Mouse (Mus musculus) ovary, adult 10 weeks (tissue): Measurements from ENCODE around the gene Dvl1. TPM values are rescaled to one million over a fixed set of nuclear protein-coding genes. Genes with fewer than 3 reads are reported as not detected.

ENCODE experiments used
- polyA plus RNA-seq: library from polyadenylated mRNA; stranded (reverse); fragments of 350-450 nt; fragmentation: Illumina TruSeq; extraction: RNeasy Lipid Tissue Mini Kit (QIAGEN cat#74804); gene quantifications from one replicate; pipeline ENCODE4 v1.2.3, GENCODE M21; 2014

Dvl1 gene
- polyA plus RNA-seq: 0.94 TPM

DNA sequence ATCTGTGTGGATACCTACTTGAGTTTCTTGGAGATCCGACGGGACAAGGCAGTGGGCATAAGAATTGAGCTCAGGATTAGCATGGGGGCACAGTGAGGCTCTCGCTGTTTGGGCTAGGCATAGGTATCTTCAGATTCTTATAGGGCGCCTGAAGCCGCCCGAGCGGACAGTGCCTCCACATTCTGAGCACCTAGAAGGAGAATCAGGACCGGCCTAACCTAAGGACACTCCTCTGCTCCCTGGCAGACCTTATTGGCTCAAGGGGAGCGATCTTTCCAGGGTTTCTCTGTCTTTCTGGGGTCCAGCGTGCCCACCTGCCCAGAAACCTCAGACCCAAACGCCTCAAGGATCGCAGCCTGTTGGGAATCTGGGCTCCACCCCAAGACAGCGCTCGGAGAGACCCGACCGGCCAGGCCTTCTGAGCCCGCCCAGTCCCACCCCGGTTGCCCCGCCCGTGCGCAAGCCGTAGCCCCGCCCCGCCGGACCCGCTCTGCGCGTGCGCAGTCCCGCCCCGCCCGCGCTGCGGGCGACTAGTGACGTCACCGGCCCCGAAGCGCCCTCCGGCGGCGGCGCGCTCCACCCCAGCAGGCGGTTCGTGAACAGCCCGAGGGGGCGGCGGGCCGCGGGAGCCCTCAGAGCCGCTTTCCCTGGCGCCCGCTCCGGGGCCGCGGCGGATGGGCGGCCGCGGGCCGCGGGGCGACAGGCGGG lies at the start of gene Dvl1:
TSS of gene Dvl1 (plus strand) at position 532 of the 708 bp plus-strand sequence.

DNA sequence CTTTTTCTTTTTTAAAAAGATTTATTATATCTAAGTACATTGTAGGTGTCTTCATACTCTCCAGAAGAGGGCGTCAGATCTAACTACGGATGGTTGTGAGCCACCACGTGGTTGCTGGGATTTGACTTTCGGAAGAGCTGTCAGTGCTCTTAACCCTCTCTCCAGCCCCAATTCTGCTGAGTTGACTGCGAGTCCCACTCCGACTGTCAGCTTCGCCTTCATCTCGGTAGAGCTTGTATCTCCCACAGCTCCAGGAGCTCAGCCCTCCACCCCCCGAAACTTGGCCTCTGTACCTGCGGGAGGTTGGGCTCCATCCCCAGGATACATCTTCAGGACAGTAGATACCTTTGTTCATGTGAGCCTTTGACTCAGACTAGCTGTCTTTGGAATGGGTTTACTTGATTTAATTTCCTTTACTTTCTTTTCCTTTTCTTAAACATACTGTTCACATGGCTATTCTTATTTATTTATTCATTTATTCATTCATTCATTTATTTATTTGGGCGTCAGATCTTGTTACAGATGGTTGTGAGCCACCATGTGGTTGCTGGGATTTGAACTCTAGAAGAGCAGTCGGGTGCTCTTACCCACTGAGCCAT lies 44.4 kb upstream of the Dvl1 start, which contains the start of gene Mrpl20:
TSS of gene Mrpl20 (plus strand) at position 138 of the 599 bp plus-strand sequence.

DNA sequence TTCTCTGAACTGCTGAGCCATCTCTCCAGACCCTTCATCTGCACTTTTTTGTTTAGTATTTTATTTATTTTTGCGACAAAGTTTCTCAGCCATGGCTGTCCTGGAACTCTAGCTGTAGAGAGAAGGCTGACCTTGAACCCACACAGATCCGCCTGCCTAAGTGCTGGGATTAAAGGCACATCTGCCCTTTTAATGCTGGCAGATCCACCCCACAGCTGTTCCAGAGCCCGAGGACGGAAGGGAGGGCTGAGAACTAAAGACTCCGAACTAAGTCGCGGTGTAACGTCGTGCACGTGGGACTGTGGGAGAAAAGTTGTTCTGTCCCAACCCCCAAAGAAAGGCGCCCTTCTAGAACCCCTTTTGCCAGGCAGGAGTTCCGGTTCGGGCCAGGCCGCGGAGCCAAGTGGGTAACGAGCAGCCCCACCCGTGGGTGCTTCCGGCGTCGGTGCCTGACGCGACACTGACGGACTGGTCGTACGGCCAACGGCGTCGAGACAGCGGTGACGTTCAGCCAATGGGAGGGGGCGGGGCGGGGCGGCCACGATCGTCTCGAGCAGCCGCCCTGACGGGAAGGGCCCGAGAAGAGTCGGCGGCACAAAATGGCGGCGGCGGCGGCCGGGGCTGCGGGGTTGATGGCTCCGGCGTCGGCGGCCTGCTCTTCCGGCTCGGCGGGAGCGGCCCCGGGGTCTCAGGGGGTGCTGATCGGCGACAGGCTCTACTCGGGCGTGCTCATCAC lies 35.1 kb upstream of the Dvl1 start, which contains the start of gene Ccnl2:
TSS of gene Ccnl2 (plus strand) at position 561 of the 736 bp plus-strand sequence.

DNA sequence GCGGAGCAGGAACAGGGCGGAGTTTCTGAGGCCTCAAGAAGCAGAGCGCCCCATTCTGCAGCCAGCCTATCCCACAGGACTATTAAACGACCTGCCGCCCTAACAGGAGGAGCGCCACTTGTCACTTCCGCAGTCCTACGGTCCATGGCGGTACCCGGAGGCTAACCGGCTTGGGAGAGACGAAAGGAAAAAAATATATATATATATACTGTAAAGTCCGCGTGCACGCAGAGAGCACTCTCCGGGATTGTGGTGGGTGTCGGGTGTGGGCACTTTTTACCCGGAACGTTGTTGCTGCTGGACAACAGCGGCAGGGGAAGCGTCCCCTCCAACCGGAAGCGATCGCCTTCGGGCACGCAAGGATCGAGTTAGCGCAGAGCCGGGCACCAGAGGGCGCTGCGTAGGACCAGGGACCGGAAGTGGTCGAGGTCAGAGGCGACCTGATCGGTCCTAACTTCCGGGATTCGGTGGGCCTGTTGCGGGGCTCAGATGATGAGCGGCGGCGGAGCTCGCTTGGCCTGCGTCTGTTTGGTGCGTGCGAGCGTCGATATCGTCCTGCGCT lies 15.9 kb upstream of the Dvl1 start, which contains the start of gene Aurkaip1:
TSS of gene Aurkaip1 (plus strand) at position 68 of the 562 bp plus-strand sequence.

DNA sequence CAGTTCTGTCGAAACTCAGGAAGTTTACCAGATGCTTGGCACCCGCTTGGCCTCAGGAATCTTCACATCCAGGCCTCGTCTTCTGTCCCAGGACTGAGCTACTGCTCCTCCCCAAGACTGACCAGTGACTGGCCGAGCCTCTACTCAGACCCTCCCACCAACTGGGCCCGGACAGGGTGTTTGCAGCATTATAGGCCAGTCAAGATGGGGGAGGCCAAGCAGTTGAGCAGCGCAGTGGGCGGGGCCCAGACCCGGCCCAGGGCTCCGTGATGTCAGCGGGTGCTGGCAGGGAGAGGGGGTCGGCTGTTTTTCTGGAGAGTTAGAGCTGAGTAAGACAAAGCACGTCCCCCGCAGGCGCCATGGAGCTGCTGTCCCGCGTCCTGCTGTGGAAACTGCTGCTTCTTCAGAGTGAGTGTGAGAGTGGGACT lies 7.7 kb upstream of the Dvl1 start, which contains the start of gene Mxra8:
TSS of gene Mxra8 (plus strand) at position 198 of the 428 bp plus-strand sequence.

DNA sequence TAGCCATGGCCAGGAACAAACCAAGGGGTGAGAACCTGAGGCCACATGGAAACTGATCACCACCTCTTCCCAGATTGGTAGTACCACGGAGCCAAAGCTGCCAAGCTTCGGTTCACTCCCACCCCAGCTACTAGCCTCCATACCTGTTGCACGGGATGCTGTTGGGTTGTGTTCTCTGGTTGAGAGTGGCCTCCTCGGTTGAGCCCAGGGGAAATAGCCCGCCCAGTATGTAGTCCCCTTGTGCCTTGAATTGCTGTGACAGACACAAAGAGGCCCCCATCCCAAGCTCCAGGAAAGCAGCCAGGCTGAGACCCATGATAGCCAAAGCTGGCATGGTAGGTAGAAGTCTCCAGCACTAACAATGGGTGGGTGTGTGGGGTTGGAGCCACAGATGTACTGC lies 15.8 kb downstream of the Dvl1 start, which contains the start of gene Tas1r3:
TSS of gene Tas1r3 (minus strand) at position 362 of the 400 bp plus-strand sequence.

DNA sequence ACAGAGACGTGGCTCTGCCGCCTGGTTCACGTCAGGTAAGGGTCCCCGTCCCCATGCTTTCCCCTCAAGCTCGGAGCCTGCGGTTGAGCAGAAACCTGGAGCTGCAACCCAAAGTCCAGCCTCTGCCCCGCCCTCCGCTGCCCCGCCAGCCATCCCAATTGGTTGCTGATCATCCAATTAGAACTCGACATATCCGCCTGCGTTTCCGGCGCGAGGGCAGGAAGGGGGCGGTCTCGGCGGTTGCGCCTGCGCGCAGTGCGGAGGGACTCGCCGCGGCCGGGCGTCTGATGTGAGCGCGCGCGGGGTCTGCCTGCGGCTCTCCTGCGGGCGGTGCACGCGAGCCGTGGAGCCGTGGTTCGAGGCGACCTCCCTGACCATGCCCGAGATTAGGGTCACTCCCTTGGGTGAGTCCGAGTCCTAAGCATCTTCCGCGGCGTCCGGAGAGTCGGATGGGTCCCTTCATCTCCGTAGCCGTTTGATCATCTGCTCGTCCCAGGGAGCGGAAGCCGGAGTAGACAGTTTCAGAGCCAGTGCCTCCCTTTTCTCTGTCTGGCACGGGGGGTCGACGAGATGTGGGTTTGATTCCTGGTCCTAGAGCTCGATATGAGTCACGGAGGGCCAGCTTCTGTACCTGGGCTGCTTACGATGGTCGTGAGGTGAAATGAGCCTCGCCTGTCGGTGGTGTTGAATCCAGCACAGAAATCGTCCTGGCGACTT lies 22.3 kb downstream of the Dvl1 start, which contains the start of the genes Cptp and Ints11:
TSS of gene Cptp (minus strand) at position 124 of the 717 bp plus-strand sequence.
TSS of gene Ints11 (plus strand) at position 230 of the 717 bp plus-strand sequence.

DNA sequence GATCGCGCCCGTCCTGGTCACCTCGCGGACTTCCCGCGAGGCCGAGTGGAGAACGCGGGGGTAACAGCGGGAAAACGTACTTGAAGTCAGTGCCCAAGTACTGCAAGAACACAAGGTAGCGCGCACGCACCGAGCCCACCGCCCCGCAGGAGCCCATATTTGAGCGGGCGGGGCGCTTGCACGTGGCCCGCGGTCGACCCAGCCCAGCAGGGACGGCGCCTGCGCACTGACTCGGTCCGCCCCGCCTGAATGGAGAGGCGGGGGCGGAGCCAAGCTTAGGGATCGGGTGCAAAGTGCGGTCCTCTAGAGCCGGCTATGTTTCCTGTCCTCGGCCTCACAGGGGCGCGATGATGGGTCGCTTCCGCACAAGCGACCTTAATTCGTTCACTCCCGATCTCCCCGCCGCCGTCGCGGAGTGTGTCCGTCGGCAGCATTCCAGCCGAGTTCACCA lies 44.4 kb downstream of the Dvl1 start, which contains the start of the genes Pusl1 and Acap3:
TSS of gene Pusl1 (minus strand) at position 231 of the 451 bp plus-strand sequence.
TSS of gene Acap3 (plus strand) at position 272 of the 451 bp plus-strand sequence.

Other genes starting within 250 kb of the Dvl1 start
- gene Slc35e2, start 246.0 kb upstream of the Dvl1 start, polyA plus RNA-seq: 23.0 TPM
- 76.8 TPM for gene Cdk11b, start 222.5 kb upstream of the Dvl1 start, polyA plus RNA-seq
- gene Gm10563, start 202.0 kb upstream of the Dvl1 start, polyA plus RNA-seq: not detected
- gene Mmp23, start 194.0 kb upstream of the Dvl1 start, polyA plus RNA-seq: 2.3 TPM
- gene Mib2, start 178.2 kb upstream of the Dvl1 start, polyA plus RNA-seq: 2.0 TPM
- 0.29 TPM for gene Fndc10, start 153.1 kb upstream of the Dvl1 start, polyA plus RNA-seq
- 75.1 TPM for gene Ssu72, start 142.6 kb upstream of the Dvl1 start, polyA plus RNA-seq
- not detected for gene Tmem240, start 112.6 kb upstream of the Dvl1 start, polyA plus RNA-seq
- gene Atad3a, start 86.3 kb upstream of the Dvl1 start, polyA plus RNA-seq: 5.5 TPM
- gene Vwa1, start 72.7 kb upstream of the Dvl1 start, polyA plus RNA-seq: 1.6 TPM
- gene Tmem88b, start 61.5 kb upstream of the Dvl1 start, polyA plus RNA-seq: 0.77 TPM
- gene Ankrd65, start 57.0 kb upstream of the Dvl1 start, polyA plus RNA-seq: not detected
- gene Mrpl20, start 44.5 kb upstream of the Dvl1 start, polyA plus RNA-seq: 34.3 TPM
- 39.8 TPM for gene Ccnl2, start 34.9 kb upstream of the Dvl1 start, polyA plus RNA-seq
- gene Aurkaip1, start 16.1 kb upstream of the Dvl1 start, polyA plus RNA-seq: 3.9 TPM
- gene Mxra8, start 7.7 kb upstream of the Dvl1 start, polyA plus RNA-seq: 108 TPM
- gene Tas1r3, start 16.0 kb downstream of the Dvl1 start, polyA plus RNA-seq: not detected
- 3.6 TPM for gene Cptp, start 22.0 kb downstream of the Dvl1 start, polyA plus RNA-seq
- 2.1 TPM for gene Ints11, start 22.1 kb downstream of the Dvl1 start, polyA plus RNA-seq
- gene Pusl1, start 44.4 kb downstream of the Dvl1 start, polyA plus RNA-seq: 0.77 TPM
- 0.48 TPM for gene Acap3, start 44.4 kb downstream of the Dvl1 start, polyA plus RNA-seq
- gene Ube2j2, start 96.4 kb downstream of the Dvl1 start, polyA plus RNA-seq: 88.7 TPM
- gene C1qtnf12, start 114.9 kb downstream of the Dvl1 start, polyA plus RNA-seq: 6.4 TPM
- gene B3galt6, start 145.2 kb downstream of the Dvl1 start, polyA plus RNA-seq: 12.3 TPM
- gene Sdf4, start 145.5 kb downstream of the Dvl1 start, polyA plus RNA-seq: 181 TPM
- not detected for gene Tnfrsf4, start 166.4 kb downstream of the Dvl1 start, polyA plus RNA-seq
- gene Tnfrsf18, start 178.8 kb downstream of the Dvl1 start, polyA plus RNA-seq: not detected
- gene Ttll10, start 212.0 kb downstream of the Dvl1 start, polyA plus RNA-seq: not detected